Mouse (Mus musculus): ENCODE data around the gene Adam10.

DNA sequence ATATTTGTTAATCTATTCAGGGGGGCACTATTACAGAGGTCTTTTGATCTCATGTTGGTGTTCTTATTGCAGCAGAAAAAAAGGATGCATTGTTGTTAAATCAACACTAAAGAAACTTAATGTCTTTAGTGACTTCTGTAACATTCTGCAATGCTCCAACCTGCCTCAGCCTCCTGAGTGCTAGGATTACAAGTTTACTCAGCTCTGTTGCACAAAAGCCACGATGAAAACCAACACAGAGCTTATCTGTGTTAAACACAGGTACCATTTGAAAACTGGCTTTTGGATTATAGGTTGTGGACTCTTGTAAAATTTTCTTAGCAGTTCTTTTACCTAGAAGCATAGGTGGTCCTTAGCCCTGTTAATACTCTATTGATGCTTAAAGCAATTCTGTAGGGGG is 19.3 kb downstream of the Adam10 start:
- TF ChIP-seq POLR2A (IDR thresholded peaks at IDR 0.05; ENCODE audit: borderline replicate concordance, extremely low read depth, low read depth, low read length) (no peak), CTCF (IDR thresholded peaks at IDR 0.05; ENCODE audit: insufficient read depth, low read length) (no peak)
